Mouse (Mus musculus) cortical plate, adult 2 months (tissue): ENCODE measurements at regions not wholly inside any gene's neighbourhood (a gene's known extent, or its start where the extent isn't known, plus 50 kb on each side); places are given as distances from the start of the nearest gene placed in this dataset.

Experiments
- CTCF ChIP-seq: fragments of 200-500 bp; IDR thresholded peaks from 2 replicates; pipeline ENCODE4 v1.5.1; 2011; ENCODE audit warnings: mild to moderate bottlenecking, control low read depth, low read length; ENCODE audit not compliant: insufficient read depth; ENCODE audit errors: extremely low read depth
- POLR2A ChIP-seq: fragments of 200-500 bp; IDR thresholded peaks from 2 replicates; pipeline ENCODE4 v1.6.1; 2011; ENCODE audit warnings: mild to moderate bottlenecking, low read length, control low read depth; ENCODE audit not compliant: insufficient read depth; ENCODE audit errors: extremely low read depth

- TF ChIP-seq CTCF = no peak
- no peak for TF ChIP-seq POLR2A
Measured at GRCm38 (mm10) chr2:116583989-116584388, 294.5 kb upstream of the Tmco5 start.
